Mouse (Mus musculus) layer of hippocampus, adult 6 months (tissue): ENCODE measurements around the gene Afm. TPM values are rescaled to one million over a fixed set of nuclear protein-coding genes. Genes with fewer than 3 reads are reported as not detected.

Experiments used
- long read RNA-seq, 2 experiments: library from polyadenylated mRNA; unstranded; transcript quantifications; one replicate each; pipeline ENCODE4 v2.0.0; 2019 to 2020
- polyA plus RNA-seq: library from polyadenylated mRNA; unstranded; fragments of <200 nt; fragmentation: Nextera tagmentation; gene quantifications from 2 replicates; pipeline ENCODE4 v1.2.3, GENCODE M21; 2021

Gene Afm
- polyA plus RNA-seq, result not detected in 2 replicates
- long read RNA-seq, experiment 1, result 0 reads
- long read RNA-seq, experiment 2, result 0 reads

DNA sequence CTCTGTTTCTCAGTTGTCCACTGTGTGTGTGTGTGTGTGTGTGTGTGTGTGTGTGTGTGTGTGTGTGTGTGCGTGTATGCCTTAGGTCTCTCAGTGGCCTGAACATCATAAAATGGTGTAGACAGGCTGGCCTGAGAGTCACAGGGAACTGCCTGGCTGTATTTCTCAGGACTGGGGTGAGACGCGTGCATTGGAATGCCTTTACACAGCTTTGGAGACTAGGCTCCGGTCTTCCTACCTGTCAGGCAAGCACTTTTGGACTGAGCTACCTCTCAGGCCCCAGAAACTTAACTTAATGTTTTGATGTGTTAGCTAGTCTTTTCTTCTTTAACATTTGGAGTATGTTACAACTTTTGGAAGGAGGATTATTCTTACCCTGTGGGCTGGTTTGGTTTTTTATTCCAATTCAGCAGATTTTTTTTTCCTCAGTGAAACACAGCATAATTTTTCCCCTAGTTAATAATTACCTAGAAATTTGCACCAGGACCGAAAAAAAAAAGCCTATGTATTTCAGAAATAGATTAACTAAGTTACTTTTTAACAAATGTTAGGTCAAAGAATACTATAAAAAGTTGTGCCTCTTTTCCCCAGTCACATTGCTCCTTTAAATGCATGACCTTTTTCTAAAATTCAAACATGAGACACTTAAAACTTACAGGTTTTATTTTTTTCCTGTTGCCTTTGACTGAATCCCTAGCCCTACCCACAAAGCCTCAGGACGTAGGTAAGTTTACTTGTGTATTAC lies at the start of gene Afm:
Gene Afm (plus strand): TSS at position 577 of the 745 bp plus-strand sequence.

GRCm38 (mm10) chr5:90490518-90490917 lies 28.2 kb upstream of the Afm start, which contains the start of gene Afp:
Afp (plus strand) TSS chr5:90490737.

GRCm38 (mm10) chr5:90560743-90561142 lies 42.0 kb downstream of the Afm start, which contains the start of gene 5830473C10Rik:
5830473C10Rik (plus strand) TSS chr5:90561107.

Other genes starting within 250 kb of the Afm start
- 16.2 and 16.8 TPM in 2 replicates for gene Ankrd17, start 152.4 kb upstream of the Afm start, polyA plus RNA-seq
- 0.21 and 0.51 TPM in 2 replicates for gene Gm9958, start 151.7 kb upstream of the Afm start, polyA plus RNA-seq
- not detected in 2 replicates for gene Alb, start 58.0 kb upstream of the Afm start, polyA plus RNA-seq
- 0.06 and 0.16 TPM in 2 replicates for gene Afp, start 28.2 kb upstream of the Afm start, polyA plus RNA-seq
- not detected in 2 replicates for gene 5830473C10Rik, start 42.2 kb downstream of the Afm start, polyA plus RNA-seq
- 0.21 and 0.28 TPM in 2 replicates for gene Rassf6, start 121.7 kb downstream of the Afm start, polyA plus RNA-seq
- gene Cxcl5, start 240.4 kb downstream of the Afm start, polyA plus RNA-seq, result 4.0 and 8.0 TPM in 2 replicates
- gene Ppbp, start 249.6 kb downstream of the Afm start, polyA plus RNA-seq, result not detected in 2 replicates